Comparison of ENCODE assay signal across 8 mouse cellular contexts in the genomic region with DNA sequence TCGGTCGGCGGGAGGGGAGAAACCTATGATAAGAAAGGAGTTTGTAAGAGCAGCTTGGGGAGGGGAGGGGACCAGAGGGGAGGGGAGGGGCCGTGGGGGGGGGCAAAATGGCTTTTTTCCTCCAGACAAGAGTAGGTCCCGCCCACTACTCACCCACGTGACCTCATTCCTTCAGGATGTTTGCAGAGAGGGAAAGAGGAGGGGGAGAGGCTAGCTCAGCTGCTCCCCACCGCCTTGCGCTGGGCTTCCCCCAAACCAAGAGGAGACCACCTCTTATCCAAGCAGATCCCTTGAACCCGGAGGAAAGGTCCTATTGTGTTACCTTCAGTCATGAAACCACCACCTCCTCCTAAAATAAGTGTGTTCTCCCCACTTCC. TPM values are rescaled to one million over a fixed set of nuclear protein-coding genes. Genes with fewer than 3 reads are reported as not detected.
DNase-seq lines count a peak whose midpoint lies in the region; ATAC-seq and TF ChIP-seq lines count a peak whose summit lies in the region.

No protein-coding gene starts in this region.

- peak overlapping the region; percentile 98 for H3K27ac ChIP-seq in forebrain, embryonic 15.5 days (replicated peaks)
- peak overlapping the region; percentile 95 for H3K27ac ChIP-seq in layer of hippocampus, adult 2 months
- peak overlapping the region; percentile 99 for H3K27ac ChIP-seq in lung, embryonic 14.5 days (ENCODE audit: low read depth)

- intact Hi-C loops in heart, postnatal 14 days (cut with DNase I) = loop anchor here (2.0 to 5.0 kb wide), 2 partner anchors 41 to 288 kb away; a partner anchor contains a TSS

- H3K9ac ChIP-seq in forebrain, embryonic 15.5 days (replicated peaks) = peak overlapping the region; percentile 97
- H3K9ac ChIP-seq in lung, embryonic 14.5 days = peak overlapping the region; percentile 95

- TF ChIP-seq CTCF in layer of hippocampus, adult 2 months (conservative IDR thresholded peaks at IDR 0.05) = no peak
- TF ChIP-seq CTCF in lung, embryonic 14.5 days (IDR thresholded peaks at IDR 0.05; ENCODE audit: low read depth) = no peak

- peak overlapping the region; percentile 74 for H3K4me2 ChIP-seq in forebrain, embryonic 15.5 days (replicated peaks)
- peak overlapping the region; percentile 84 for H3K4me2 ChIP-seq in lung, embryonic 14.5 days

- H3K9me3 ChIP-seq in forebrain, embryonic 15.5 days = no peaks in the 10 kb centered on the region
- H3K9me3 ChIP-seq in lung, embryonic 14.5 days (ENCODE audit: low read depth, low read length) = no peaks in the 10 kb centered on the region

- peak overlapping the region; percentile 93 for H3K4me3 ChIP-seq in forebrain, embryonic 15.5 days
- peak overlapping the region; percentile 80 for H3K4me3 ChIP-seq in layer of hippocampus, adult 2 months
- H3K4me3 ChIP-seq in lung, embryonic 14.5 days (ENCODE audit: low read depth, low read length) = peak overlapping the region; percentile 93

- whole genome bisulfite sequencing in forebrain, embryonic 15.5 days = 1% methylated on average over 6 of the region's 9 CpGs
- WGBS in lung, embryonic 14.5 days = 0% methylated on average over 9 of the region's 9 CpGs

- H3K27me3 ChIP-seq in forebrain, embryonic 15.5 days = no peaks in the 10 kb centered on the region
- H3K27me3 ChIP-seq in lung, embryonic 14.5 days (ENCODE audit: insufficient read depth, low read length) = no peaks in the 10 kb centered on the region

- peak; percentile 14 for ATAC-seq in forebrain, embryonic 15.5 days (replicated peaks)
- peak; percentile 29 for ATAC-seq in lung, embryonic 14.5 days (ENCODE audit: insufficient read depth)
- no peak for ATAC-seq in megakaryocyte-erythroid progenitor cell, adult 5-6 weeks (replicated peaks; ENCODE audit: low FRiP score, low TSS enrichment, poor library complexity, severe bottlenecking)

- no peaks in the 10 kb centered on the region for H3K36me3 ChIP-seq in forebrain, embryonic 15.5 days
- H3K36me3 ChIP-seq in lung, embryonic 14.5 days (ENCODE audit: insufficient read depth) = peaks cover 7% of the 10 kb centered on the region; the same call in 1 of the 2 replicates

- DNase-seq in ES-CJ7 (ENCODE audit: low read depth, low spot score) = peak; percentile 98
- DNase-seq in brain, embryonic 18.5 days (ENCODE audit: low read depth, low spot score) = peak; percentile 93
- DNase-seq in heart, postnatal 14 days = peak; percentile 80 to 87
- DNase-seq in layer of hippocampus, adult 2 months (ENCODE audit: low spot score in 2 of 2) = peak; percentile 72 to 81
- peak; percentile 97 for DNase-seq in lung, embryonic 14.5 days
- peak; percentile 42 for DNase-seq in retina, adult 2 months (ENCODE audit: low read depth, low spot score)

- peaks cover 59% of the 10 kb centered on the region for H3K4me1 ChIP-seq in forebrain, embryonic 15.5 days
- peaks cover 33% of the 10 kb centered on the region for H3K4me1 ChIP-seq in lung, embryonic 14.5 days (ENCODE audit: insufficient read depth)

RNA-seq across cellular contexts. Expression of a gene that starts 0.7 kb away (rescaled TPM):
- 18.1 and 18.8 TPM in 2 replicates for polyA plus RNA-seq in forebrain, embryonic 15.5 days (2015; fragmentation: Nextera tagmentation; extraction: Ambion mirVana)
- total RNA-seq in heart, postnatal 14 days (2021) = 10 to 100 TPM; 11.1 to 12.9 TPM
- 10 to 100 TPM; 29.1 to 31.1 TPM for total RNA-seq in layer of hippocampus, adult 2 months (2021)
- polyA plus RNA-seq in lung, embryonic 14.5 days (2014; fragmentation: Nextera tagmentation; extraction: Ambion mirVana) = 16.0 and 19.7 TPM in 2 replicates
- 6.8 and 19.0 TPM in 2 replicates for total RNA-seq in megakaryocyte-erythroid progenitor cell, adult 5-6 weeks (2014; fragmentation: Nextera tagmentation)
- 0.23 and 0.28 TPM in 2 replicates for total RNA-seq in megakaryocyte-erythroid progenitor cell, adult 5-6 weeks (2017)

RNA-seq across cellular contexts. Expression of a gene that starts 3.6 kb away (rescaled TPM):
- polyA plus RNA-seq in forebrain, embryonic 15.5 days (2015; fragmentation: Nextera tagmentation; extraction: Ambion mirVana) = 460 and 475 TPM in 2 replicates
- total RNA-seq in heart, postnatal 14 days (2021) = 100 to 1,000 TPM; 161 to 169 TPM
- 100 to 1,000 TPM; 128 to 133 TPM for total RNA-seq in layer of hippocampus, adult 2 months (2021)
- polyA plus RNA-seq in lung, embryonic 14.5 days (2014; fragmentation: Nextera tagmentation; extraction: Ambion mirVana) = 496 and 514 TPM in 2 replicates
- total RNA-seq in megakaryocyte-erythroid progenitor cell, adult 5-6 weeks (2014; fragmentation: Nextera tagmentation) = 226 and 360 TPM in 2 replicates
- total RNA-seq in megakaryocyte-erythroid progenitor cell, adult 5-6 weeks (2017) = 171 and 175 TPM in 2 replicates

RNA-seq across cellular contexts. Expression of a gene that starts 14.0 kb away (rescaled TPM):
- polyA plus RNA-seq in forebrain, embryonic 15.5 days (2015; fragmentation: Nextera tagmentation; extraction: Ambion mirVana) = 17.4 and 19.5 TPM in 2 replicates
- total RNA-seq in heart, postnatal 14 days (2021) = 100 to 1,000 TPM; 146 to 147 TPM
- total RNA-seq in layer of hippocampus, adult 2 months (2021) = 10 to 100 TPM; 45.5 to 49.3 TPM
- polyA plus RNA-seq in lung, embryonic 14.5 days (2014; fragmentation: Nextera tagmentation; extraction: Ambion mirVana) = 27.1 and 35.3 TPM in 2 replicates
- 10.1 TPM in 1 of 2 replicates, not detected in the other for total RNA-seq in megakaryocyte-erythroid progenitor cell, adult 5-6 weeks (2014; fragmentation: Nextera tagmentation)
- total RNA-seq in megakaryocyte-erythroid progenitor cell, adult 5-6 weeks (2017) = 15.9 TPM in 1 of 2 replicates, not detected in the other

RNA-seq across cellular contexts. Expression of a gene that starts 36.4 kb away (rescaled TPM):
- polyA plus RNA-seq in forebrain, embryonic 15.5 days (2015; fragmentation: Nextera tagmentation; extraction: Ambion mirVana) = 4.3 and 4.7 TPM in 2 replicates
- total RNA-seq in heart, postnatal 14 days (2021) = 10 to 100 TPM; 58.1 to 61.7 TPM
- 100 to 1,000 TPM; 122 to 124 TPM for total RNA-seq in layer of hippocampus, adult 2 months (2021)
- 5.2 TPM in 2 replicates for polyA plus RNA-seq in lung, embryonic 14.5 days (2014; fragmentation: Nextera tagmentation; extraction: Ambion mirVana)
- total RNA-seq in megakaryocyte-erythroid progenitor cell, adult 5-6 weeks (2014; fragmentation: Nextera tagmentation) = 5.4 and 6.1 TPM in 2 replicates
- 4.8 and 5.4 TPM in 2 replicates for total RNA-seq in megakaryocyte-erythroid progenitor cell, adult 5-6 weeks (2017)

RNA-seq across cellular contexts. Expression of a gene that starts 44.9 kb away (rescaled TPM):
- polyA plus RNA-seq in forebrain, embryonic 15.5 days (2015; fragmentation: Nextera tagmentation; extraction: Ambion mirVana) = 4.1 and 4.8 TPM in 2 replicates
- total RNA-seq in heart, postnatal 14 days (2021) = 10 to 100 TPM; 20.7 to 22.6 TPM
- total RNA-seq in layer of hippocampus, adult 2 months (2021) = 100 to 1,000 TPM; 106 to 109 TPM
- polyA plus RNA-seq in lung, embryonic 14.5 days (2014; fragmentation: Nextera tagmentation; extraction: Ambion mirVana) = 1.3 and 2.3 TPM in 2 replicates
- 26.4 and 28.6 TPM in 2 replicates for total RNA-seq in megakaryocyte-erythroid progenitor cell, adult 5-6 weeks (2014; fragmentation: Nextera tagmentation)
- total RNA-seq in megakaryocyte-erythroid progenitor cell, adult 5-6 weeks (2017) = 24.3 and 26.6 TPM in 2 replicates

Comparison
In these comparisons a context has a peak if more than half of its experiments do, and no peak if none do; other contexts are left out.
1. DNase-seq: peak in every context shown above with its lines; median percentile 98 in ES-CJ7; 97 in lung, embryonic 14.5 days; 93 in brain, embryonic 18.5 days; 84 in heart, postnatal 14 days; 76 in layer of hippocampus, adult 2 months; 42 in retina, adult 2 months.